Mouse (Mus musculus) granulocyte monocyte progenitor cell, adult 5-6 weeks (primary cell): ENCODE results near the gene Klf9. TPM values are rescaled to one million over a fixed set of nuclear protein-coding genes. Genes with fewer than 3 reads are reported as not detected.
"Not testable (repeated sequence)": the region's sequence is repeated elsewhere in the genome, so short reads cannot be mapped to it uniquely, and the experiment has no call there.

Experiments used
- ATAC-seq: replicated peaks from 2 replicates; pipeline ENCODE4 v1.8.0; 2016; ENCODE audit warnings: mild to moderate bottlenecking, moderate TSS enrichment, inconsistent platforms; ENCODE audit not compliant: poor library complexity, severe bottlenecking
- total RNA-seq, 2 experiments: library from RNA; stranded (forward) in 1 of 2; stranded (reverse) in 1 of 2; fragments of 200-712, 200-1000 nt in 1 of 2; fragments of >200 nt in 1 of 2; fragmentation: Nextera tagmentation in 1 of 2; gene quantifications; 2 replicates each; pipeline ENCODE4 v1.2.3; 2014 to 2017

The Klf9 gene
- total RNA-seq, 2 experiments from 2014 or later: 9.1 to 11.2 TPM

DNA sequence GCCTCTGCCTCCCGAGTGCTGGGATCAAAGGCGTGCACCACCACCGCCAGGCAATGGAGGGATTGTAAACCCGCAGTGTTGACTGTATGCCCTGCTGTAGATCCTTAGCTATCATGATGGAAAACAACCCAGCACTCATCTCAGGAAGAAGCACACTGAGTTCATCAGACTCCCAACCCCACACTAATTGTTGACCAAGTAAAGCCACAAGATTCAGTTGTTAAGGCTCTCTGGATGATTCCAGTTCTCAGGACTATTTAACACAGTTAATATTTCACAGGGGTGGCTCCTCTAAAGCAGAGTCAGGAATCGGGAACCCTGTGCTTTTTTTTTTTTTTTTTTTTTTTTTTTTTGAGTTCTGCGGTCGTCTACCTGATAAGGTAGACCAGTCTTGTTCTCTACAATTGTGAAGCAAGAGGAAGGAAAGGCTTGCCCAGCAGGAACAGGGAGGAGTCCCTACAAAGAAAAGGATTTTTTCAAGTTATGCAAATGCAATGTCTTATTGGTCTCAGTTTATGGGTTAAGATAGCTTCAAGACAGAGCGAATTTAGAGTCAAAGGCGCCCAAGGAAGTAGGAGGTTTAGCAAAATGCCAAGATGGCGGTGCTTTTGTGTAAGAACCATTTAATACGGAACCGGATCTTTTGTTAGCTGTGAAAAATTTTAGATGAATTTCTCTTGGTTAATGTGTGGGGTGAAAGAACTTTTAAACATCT is 1.1 kb upstream of the Klf9 start:
- no peak for ATAC-seq

GRCm38 (mm10) chr19:23141391-23142281 is 610 bp downstream of the Klf9 start:
- no peak for ATAC-seq

DNA sequence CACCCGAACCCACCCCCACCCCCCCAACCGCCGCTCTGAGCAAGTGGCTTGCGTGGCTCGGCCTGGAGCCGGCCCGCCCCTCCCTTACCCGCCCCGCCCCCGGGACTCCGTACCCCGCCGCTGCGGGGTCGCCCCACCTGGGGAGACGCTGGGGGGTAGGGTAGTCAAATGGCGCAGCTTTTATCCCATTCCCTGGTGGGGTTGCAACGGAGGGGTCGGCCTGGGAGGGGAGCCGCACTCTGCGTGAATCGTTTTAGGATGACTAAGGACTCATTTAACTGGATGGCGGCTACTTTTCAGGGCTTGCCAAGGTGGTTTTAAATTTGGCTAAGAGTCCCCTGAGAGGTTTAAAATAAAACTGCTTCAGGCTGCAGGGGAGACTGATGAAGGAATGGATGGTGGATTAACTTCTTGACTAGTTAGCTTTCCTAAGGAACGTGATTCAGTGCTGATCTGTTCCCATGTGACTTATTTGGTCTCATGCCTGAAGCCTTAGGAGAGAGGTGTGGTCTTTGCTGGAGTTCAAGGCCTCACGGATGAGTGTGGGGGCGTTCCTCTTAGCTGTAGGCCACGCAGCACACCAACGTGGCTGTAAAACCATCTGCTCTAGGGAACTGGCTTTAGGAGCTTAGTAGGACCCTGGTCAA is 1.5 kb downstream of the Klf9 start:
- ATAC-seq: no peak

GRCm38 (mm10) chr19:23143074-23143445 is 2.0 kb downstream of the Klf9 start:
- no peak for ATAC-seq

GRCm38 (mm10) chr19:23143541-23143940 is 2.5 kb downstream of the Klf9 start:
- ATAC-seq: no peak

GRCm38 (mm10) chr19:23144031-23144430 is 3.0 kb downstream of the Klf9 start:
- ATAC-seq: no peak

DNA sequence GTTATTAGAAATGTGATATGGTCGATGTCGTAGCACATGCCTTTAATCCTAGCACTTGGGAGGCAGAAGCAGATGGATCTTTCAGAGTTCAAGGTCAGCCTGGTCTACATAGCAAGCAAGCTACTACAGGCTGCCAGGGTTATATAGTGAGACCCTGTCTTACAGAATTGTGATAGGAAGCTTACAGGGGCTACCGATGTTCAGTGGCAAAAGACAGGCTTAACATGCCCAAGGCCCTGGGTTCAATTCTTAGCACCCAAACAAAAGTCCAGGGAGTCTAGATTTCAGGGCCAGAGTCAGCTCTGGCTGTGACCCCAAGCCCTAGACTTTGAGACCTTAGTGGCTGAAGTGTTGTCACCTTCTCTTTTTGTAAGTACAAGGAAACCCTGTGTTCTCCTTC is 4.1 kb downstream of the Klf9 start:
- ATAC-seq: no peak

- ATAC-seq: not testable (repeated sequence)
These were observed 4.5 kb downstream of the Klf9 start for GRCm38 (mm10) chr19:23145575-23145974.

GRCm38 (mm10) chr19:23146409-23146861 is 5.4 kb downstream of the Klf9 start:
- no peak for ATAC-seq

- no peak for ATAC-seq
These were observed 6.3 kb downstream of the Klf9 start for GRCm38 (mm10) chr19:23147026-23147966.

- no peak; the same call in 1 of the 2 replicates for ATAC-seq
These were observed 8.7 kb downstream of the Klf9 start for GRCm38 (mm10) chr19:23149465-23150410.

DNA sequence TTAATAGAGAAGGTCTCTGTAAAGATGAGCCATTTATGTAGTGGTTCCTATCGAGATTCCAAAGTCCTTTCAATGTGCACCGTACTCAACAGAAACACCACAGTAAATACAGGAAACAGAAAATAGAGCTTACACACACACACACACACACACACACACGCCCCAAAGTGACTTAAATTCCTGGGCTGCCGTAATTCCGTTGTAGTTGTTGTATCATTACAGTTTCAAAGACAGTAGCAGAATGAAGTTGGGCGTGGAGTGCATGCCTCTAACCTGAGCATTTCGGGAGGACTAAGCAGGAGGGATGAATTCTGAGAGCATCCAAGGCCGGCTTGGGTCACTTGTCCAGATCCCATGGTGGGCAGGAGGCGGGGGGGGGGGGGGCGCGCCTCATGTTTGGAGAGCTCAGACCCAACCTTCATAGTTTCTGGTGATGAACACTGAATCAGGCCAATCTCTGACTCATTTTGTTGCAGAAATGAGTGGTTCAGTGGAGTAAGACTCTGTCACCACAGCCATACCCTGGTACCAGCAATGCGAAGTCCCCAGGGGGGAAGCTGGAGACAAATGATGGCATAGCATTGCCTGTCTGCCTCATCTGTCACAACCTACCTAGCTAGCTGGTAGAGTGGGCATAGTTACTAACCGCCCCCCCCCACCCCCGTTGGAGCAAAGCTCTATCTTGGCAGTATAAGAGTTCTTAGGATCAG is 9.7 kb downstream of the Klf9 start:
- ATAC-seq: peak; percentile 35

GRCm38 (mm10) chr19:23151651-23152070 is 10.6 kb downstream of the Klf9 start:
- ATAC-seq: peak; percentile 85

GRCm38 (mm10) chr19:23152201-23152640 is 11.2 kb downstream of the Klf9 start:
- ATAC-seq: no peak

DNA sequence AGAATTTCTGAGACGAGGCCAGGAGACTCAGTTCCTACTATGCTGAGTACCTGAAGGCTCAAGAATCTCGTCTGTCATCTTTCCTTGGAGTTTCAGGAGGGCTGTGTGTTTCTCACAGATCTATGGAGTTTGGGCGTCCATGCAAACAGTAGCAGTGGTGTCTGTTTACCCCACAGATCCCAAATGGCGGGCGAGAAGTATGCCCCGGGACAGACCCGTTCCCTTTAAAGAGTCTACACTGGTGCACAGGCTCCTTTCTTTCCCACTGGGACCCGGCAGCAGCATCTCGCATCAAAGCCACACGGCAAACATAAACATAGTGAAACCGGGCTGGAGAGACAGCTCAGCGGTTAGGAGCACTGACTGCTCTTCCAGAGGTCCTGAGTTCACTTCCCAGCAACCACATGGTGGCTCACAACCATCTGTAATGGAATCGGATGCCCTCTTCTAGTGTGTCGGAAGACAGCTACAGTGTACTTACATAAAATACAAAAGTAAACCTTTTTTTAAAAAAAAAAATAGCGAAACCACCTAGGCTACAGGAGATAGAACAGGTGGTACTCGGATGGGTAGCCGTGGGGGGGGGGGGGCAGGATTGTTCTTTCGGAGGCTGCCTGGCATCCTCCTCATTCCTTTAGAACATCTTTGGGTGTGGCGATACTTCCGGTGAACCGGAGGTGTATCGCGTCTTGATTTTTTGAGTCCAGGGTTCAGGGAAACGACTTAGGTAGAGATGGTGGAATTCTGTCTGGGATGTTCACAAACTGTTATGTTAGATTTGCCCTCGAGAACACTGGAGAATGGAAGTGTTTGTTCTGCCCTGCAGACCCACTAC is 12.0 kb downstream of the Klf9 start:
- ATAC-seq: no peak

GRCm38 (mm10) chr19:23153606-23154127 is 12.6 kb downstream of the Klf9 start:
- ATAC-seq: no peak
